Mouse (Mus musculus): ENCODE measurements around the gene Ppfibp2. TPM values are rescaled to one million over a fixed set of nuclear protein-coding genes. Genes with fewer than 3 reads are reported as not detected.

Ppfibp2 gene
- total RNA-seq (2021): 1 to 10 TPM; 4.0 to 4.5 TPM
- long read RNA-seq, experiment 1, partial matches to known transcripts: 3 of 12 reads
- long read RNA-seq, experiment 1, other reads (novel, unspliced or antisense): 7 of 12 reads
- long read RNA-seq, experiment 2, partial matches to known transcripts: 2 of 3 reads
- long read RNA-seq, experiment 2, other reads (novel, unspliced or antisense): 1 of 3 reads

- intact Hi-C loops (cut with DNase I): no loop called here
- peak; percentile 74 to 77 for DNase-seq (ENCODE audit: low spot score in 2 of 2)
Observed at GRCm38 (mm10) chr7:107594857-107595402, at the start of gene Ppfibp2. TSS of gene Ppfibp2 (plus strand) at chr7:107595207.

GRCm38 (mm10) chr7:107547872-107548271 is 47.1 kb upstream of the Ppfibp2 start:
- DNase-seq (ENCODE audit: low spot score in 2 of 2): no peak
- intact Hi-C loops (cut with DNase I): no loop called here

- intact Hi-C loops (cut with DNase I): no loop called here
- DNase-seq (ENCODE audit: low spot score in 2 of 2): no peak
Observed at GRCm38 (mm10) chr7:107553461-107553860, 41.5 kb upstream of the Ppfibp2 start.

GRCm38 (mm10) chr7:107555906-107556305 is 39.1 kb upstream of the Ppfibp2 start:
- intact Hi-C loops (cut with DNase I): no loop called here

GRCm38 (mm10) chr7:107560675-107561074 is 34.3 kb upstream of the Ppfibp2 start:
- intact Hi-C loops (cut with DNase I): no loop called here
- DNase-seq (ENCODE audit: low spot score in 2 of 2): no peak

More at GRCm38 (mm10) chr7:107555906-107556305, 39.1 kb upstream of the Ppfibp2 start:
- peak; percentile 18 for DNase-seq (ENCODE audit: low spot score in 2 of 2)

- no peak for DNase-seq (ENCODE audit: low spot score in 2 of 2)
- intact Hi-C loops (cut with DNase I): no loop called here
Observed at GRCm38 (mm10) chr7:107561584-107561983, 33.4 kb upstream of the Ppfibp2 start.

GRCm38 (mm10) chr7:107563727-107564126 is 31.3 kb upstream of the Ppfibp2 start:
- intact Hi-C loops (cut with DNase I): no loop called here

GRCm38 (mm10) chr7:107567261-107567671 is 27.7 kb upstream of the Ppfibp2 start, which contains the start of gene Olfml1:
TSS of gene Olfml1 (plus strand) at chr7:107567446.
- intact Hi-C loops (cut with DNase I): no loop called here
- DNase-seq (ENCODE audit: low spot score in 2 of 2): peak; percentile 4 to 42

More at GRCm38 (mm10) chr7:107563727-107564126, 31.3 kb upstream of the Ppfibp2 start:
- DNase-seq (ENCODE audit: low spot score in 2 of 2): no peak

- DNase-seq (ENCODE audit: low spot score in 2 of 2): no peak
- intact Hi-C loops (cut with DNase I): no loop called here
Observed at GRCm38 (mm10) chr7:107567674-107568073, 27.3 kb upstream of the Ppfibp2 start.

GRCm38 (mm10) chr7:107568971-107569370 is 26.0 kb upstream of the Ppfibp2 start:
- no peak for DNase-seq (ENCODE audit: low spot score in 2 of 2)
- intact Hi-C loops (cut with DNase I): no loop called here

- intact Hi-C loops (cut with DNase I): no loop called here
- no peak for DNase-seq (ENCODE audit: low spot score in 2 of 2)
Observed at GRCm38 (mm10) chr7:107573856-107574255, 21.2 kb upstream of the Ppfibp2 start.

- no peak for DNase-seq (ENCODE audit: low spot score in 2 of 2)
- intact Hi-C loops (cut with DNase I): no loop called here
Observed at GRCm38 (mm10) chr7:107574276-107574675, 20.7 kb upstream of the Ppfibp2 start.

GRCm38 (mm10) chr7:107592641-107593040 is 2.4 kb upstream of the Ppfibp2 start:
- intact Hi-C loops (cut with DNase I): no loop called here
- peak in 1 of 2 experiments; percentile 11 for DNase-seq (ENCODE audit: low spot score in 2 of 2)

- intact Hi-C loops (cut with DNase I): no loop called here
Observed at GRCm38 (mm10) chr7:107593904-107594303, 1.1 kb upstream of the Ppfibp2 start.

GRCm38 (mm10) chr7:107594325-107594856 is 616 bp upstream of the Ppfibp2 start:
- intact Hi-C loops (cut with DNase I): no loop called here
- peak; percentile 37 to 42 for DNase-seq (ENCODE audit: low spot score in 2 of 2)

More at GRCm38 (mm10) chr7:107593904-107594303, 1.1 kb upstream of the Ppfibp2 start:
- DNase-seq (ENCODE audit: low spot score in 2 of 2): peak in 1 of 2 experiments; percentile 7

GRCm38 (mm10) chr7:107595426-107595825 is 419 bp downstream of the Ppfibp2 start:
- intact Hi-C loops (cut with DNase I): no loop called here
- DNase-seq (ENCODE audit: low spot score in 2 of 2): no peak

GRCm38 (mm10) chr7:107596753-107597152 is 1.7 kb downstream of the Ppfibp2 start:
- intact Hi-C loops (cut with DNase I): no loop called here
- no peak for DNase-seq (ENCODE audit: low spot score in 2 of 2)

- intact Hi-C loops (cut with DNase I): no loop called here
- no peak for DNase-seq (ENCODE audit: low spot score in 2 of 2)
Observed at GRCm38 (mm10) chr7:107597956-107598355, 2.9 kb downstream of the Ppfibp2 start.

GRCm38 (mm10) chr7:107600651-107601050 is 5.6 kb downstream of the Ppfibp2 start:
- no peak for DNase-seq (ENCODE audit: low spot score in 2 of 2)
- intact Hi-C loops (cut with DNase I): no loop called here

GRCm38 (mm10) chr7:107602505-107602904 is 7.5 kb downstream of the Ppfibp2 start:
- DNase-seq (ENCODE audit: low spot score in 2 of 2): no peak
- intact Hi-C loops (cut with DNase I): no loop called here

- intact Hi-C loops (cut with DNase I): no loop called here
- no peak for DNase-seq (ENCODE audit: low spot score in 2 of 2)
Observed at GRCm38 (mm10) chr7:107602913-107603312, 7.9 kb downstream of the Ppfibp2 start.

Measured in left cerebral cortex, postnatal 14 days (tissue).